Mouse (Mus musculus): ENCODE data around the gene Gm21961. TPM values are rescaled to one million over a fixed set of nuclear protein-coding genes. Genes with fewer than 3 reads are reported as not detected.

Gene Gm21961
- polyA plus RNA-seq, 1 experiment from 2014 or later = not detected

Other genes with a start within 250 kb of the Gm21961 start
- gene Gm21798, start 197.2 kb downstream of the Gm21961 start, polyA plus RNA-seq (2014; fragmentation: Nextera tagmentation; extraction: Ambion mirVana) = not detected in 2 replicates